Mouse (Mus musculus): ENCODE data around the gene Ctnna3.

- TF ChIP-seq CTCF (IDR thresholded peaks at IDR 0.05; ENCODE audit: control insufficient read depth, insufficient read depth, low read length) (no peak), POLR2A (IDR thresholded peaks at IDR 0.05; ENCODE audit: borderline replicate concordance, control insufficient read depth, low read depth, low read length) (no peak)
Measured at GRCm38 (mm10) chr10:63880462-63880903, 450.6 kb downstream of the Ctnna3 start.

Data from bone marrow, adult 2 months (tissue).